Mouse (Mus musculus): ENCODE measurements around the gene Zfp385a.
A peak's percentile ranks its signal among the peaks of the same experiment; 100 is the strongest.

DNA sequence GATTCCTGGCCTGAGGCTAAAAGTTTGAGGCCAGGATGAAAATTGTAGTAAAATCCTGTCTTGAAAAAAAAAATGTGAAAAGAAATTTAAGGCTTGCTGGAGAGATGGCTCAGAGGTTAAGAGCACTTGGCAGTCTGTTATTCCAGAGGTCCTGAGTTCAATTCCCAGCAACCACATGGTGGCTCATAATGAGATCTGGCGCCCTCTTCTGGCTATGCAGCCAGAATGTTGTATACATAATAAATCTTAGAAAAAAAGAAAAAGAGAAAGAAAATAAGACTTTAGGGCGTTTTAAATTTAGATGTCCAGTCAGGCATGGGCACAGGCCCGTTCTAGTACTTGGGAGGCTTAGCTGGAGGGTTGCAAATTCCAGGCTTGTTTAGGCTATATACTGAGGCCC, 60.1 kb downstream of the Zfp385a start:
- TF ChIP-seq CTCF (IDR thresholded peaks at IDR 0.05; ENCODE audit: low read depth, low read length), result 0 out of 2 replicates have a peak, but pooled peaks have one; percentile 9
- no peak for TF ChIP-seq POLR2A (IDR thresholded peaks at IDR 0.05; ENCODE audit: extremely low read depth, insufficient read depth, low read length)
